Mouse (Mus musculus) hindbrain, embryonic 11.5 days (tissue): ENCODE results near the gene Pip5kl1. TPM values are rescaled to one million over a fixed set of nuclear protein-coding genes. Genes with fewer than 3 reads are reported as not detected.

ENCODE experiments used
- ATAC-seq: fragments of 200-750 bp; cut with Nextera tagmentation; 2 replicates; pipeline ENCODE4 v1.8.0; 2017; ENCODE audit warnings: mild to moderate bottlenecking, moderate TSS enrichment, moderate library complexity; ENCODE audit not compliant: low FRiP score
- DNase-seq: peaks from one replicate; pipeline ENCODE4 v3.0.0-alpha.2; 2015; ENCODE audit warnings: low spot score
- H3K27ac ChIP-seq: fragments of 300-500 bp; sonication (generic); 2 replicates; pipeline ENCODE4 v1.5.1; 2014; ENCODE audit warnings: mild to moderate bottlenecking, low read depth, low read length
- H3K27me3 ChIP-seq: fragments of 300-500 bp; sonication (generic); 2 replicates; pipeline ENCODE4 v1.6.1; 2014; ENCODE audit warnings: mild to moderate bottlenecking, low read length, moderate library complexity, mixed read lengths; ENCODE audit not compliant: control insufficient read depth, insufficient read depth
- H3K36me3 ChIP-seq: fragments of 300-500 bp; sonication (generic); 2 replicates; pipeline ENCODE4 v1.6.1; 2014; ENCODE audit warnings: mild to moderate bottlenecking, low read length, moderate library complexity, mixed read lengths; ENCODE audit not compliant: control insufficient read depth, insufficient read depth
- H3K4me1 ChIP-seq: fragments of 300-500 bp; sonication (generic); replicated peaks from 2 replicates; pipeline ENCODE4 v1.6.1; 2014; ENCODE audit warnings: low read length, mixed read lengths; ENCODE audit not compliant: control insufficient read depth, insufficient read depth
- H3K4me2 ChIP-seq: fragments of 300-500 bp; sonication (generic); replicated peaks from 2 replicates; pipeline ENCODE4 v1.6.1; 2014; ENCODE audit warnings: mild to moderate bottlenecking, low read depth, low read length
- H3K4me3 ChIP-seq: fragments of 300-500 bp; sonication (generic); 2 replicates; pipeline ENCODE4 v1.5.1; 2014; ENCODE audit warnings: low read depth, low read length
- H3K9ac ChIP-seq: fragments of 300-500 bp; sonication (generic); 2 replicates; pipeline ENCODE4 v1.6.1; 2014; ENCODE audit warnings: low read depth, low read length
- H3K9me3 ChIP-seq: fragments of 300-500 bp; sonication (generic); 2 replicates; pipeline ENCODE4 v1.6.1; 2016; ENCODE audit warnings: low read length; ENCODE audit not compliant: control insufficient read depth
- WGBS: fragments of 180-500 bp; shearing (Covaris S2); extraction: QIAGEN DNeasy Blood & Tissue Kit; methylation state at CpG from one replicate; pipeline ENCODE4 v1.1.7; 2014; 5-methylcytosine and 5-hydroxymethylcytosine counted together
- polyA plus RNA-seq: library from polyadenylated mRNA; unstranded; fragments of >200 nt; fragmentation: Nextera tagmentation; extraction: Ambion mirVana; gene quantifications from 2 replicates; pipeline ENCODE4 v1.2.1, GENCODE M21; 2014

Pip5kl1 gene
- polyA plus RNA-seq, 1 experiment from 2014 or later, result 2.1 TPM

GRCm38 (mm10) chr2:32608778-32609435 is 34.3 kb downstream of the Pip5kl1 start:
- DNase-seq (no peak), ATAC-seq (no peak)
- Histone ChIP-seq H3K4me2 (peak overlapping the region; percentile 25), H3K27ac (no peak overlapping the region), H3K27me3 (peaks cover 4% of the 10 kb centered on the region; the same call in 1 of the 2 replicates), H3K4me3 (no peak overlapping the region), H3K36me3 (no peaks in the 10 kb centered on the region), H3K4me1 (peaks cover 7% of the 10 kb centered on the region; the same call in 1 of the 2 replicates), H3K9ac (0 out of 2 replicates have a peak overlapping the region, but pooled peaks have one; percentile 4), H3K9me3 (no peaks in the 10 kb centered on the region)
- 34% methylated on average over 18 of the region's 18 CpGs for WGBS

GRCm38 (mm10) chr2:32610610-32611229 is 36.1 kb downstream of the Pip5kl1 start:
- Histone ChIP-seq H3K36me3 (no peaks in the 10 kb centered on the region), H3K4me2 (peak overlapping the region; percentile 34), H3K9ac (no peak overlapping the region), H3K4me1 (peaks cover 7% of the 10 kb centered on the region; the same call in 1 of the 2 replicates), H3K9me3 (no peaks in the 10 kb centered on the region), H3K27me3 (peaks cover 4% of the 10 kb centered on the region; the same call in 1 of the 2 replicates), H3K4me3 (peak overlapping the region; percentile 15), H3K27ac (no peak overlapping the region)
- WGBS, result 21% methylated on average over 23 of the region's 23 CpGs
- ATAC-seq, result no peak
- DNase-seq, result peak; percentile 64

- no peaks in the 10 kb centered on the region for H3K36me3 ChIP-seq
- DNase-seq, result no peak
- H3K4me1 ChIP-seq, result peaks cover 7% of the 10 kb centered on the region; the same call in 1 of the 2 replicates
- 63% methylated on average over 26 of the region's 26 CpGs for WGBS
- H3K27me3 ChIP-seq, result peaks cover 4% of the 10 kb centered on the region; the same call in 1 of the 2 replicates
- H3K4me2 ChIP-seq, result no peak overlapping the region
- no peak overlapping the region for H3K27ac ChIP-seq
- no peak for ATAC-seq
- H3K9ac ChIP-seq, result no peak overlapping the region
- no peak overlapping the region for H3K4me3 ChIP-seq
- H3K9me3 ChIP-seq, result no peaks in the 10 kb centered on the region
Measured at GRCm38 (mm10) chr2:32612274-32612673, 37.7 kb downstream of the Pip5kl1 start.

GRCm38 (mm10) chr2:32617109-32617508 is 42.5 kb downstream of the Pip5kl1 start:
- DNase-seq, result no peak
- WGBS, result 94% methylated on average over 1 of the region's 1 CpGs

GRCm38 (mm10) chr2:32617601-32618000 is 43.0 kb downstream of the Pip5kl1 start:
- Histone ChIP-seq H3K36me3 (no peaks in the 10 kb centered on the region), H3K27me3 (no peaks in the 10 kb centered on the region), H3K9ac (no peak overlapping the region), H3K4me2 (no peak overlapping the region), H3K27ac (no peak overlapping the region), H3K4me1 (peaks cover 2% of the 10 kb centered on the region; the same call in 1 of the 2 replicates), H3K4me3 (no peak overlapping the region), H3K9me3 (no peaks in the 10 kb centered on the region)
- ATAC-seq (no peak), DNase-seq (no peak)
- 96% methylated on average over 4 of the region's 4 CpGs for WGBS

More at GRCm38 (mm10) chr2:32617109-32617508, 42.5 kb downstream of the Pip5kl1 start:
- H3K27ac ChIP-seq, result no peak overlapping the region
- H3K4me2 ChIP-seq, result no peak overlapping the region
- no peak overlapping the region for H3K9ac ChIP-seq
- H3K27me3 ChIP-seq, result no peaks in the 10 kb centered on the region
- no peaks in the 10 kb centered on the region for H3K36me3 ChIP-seq
- H3K9me3 ChIP-seq, result no peaks in the 10 kb centered on the region
- ATAC-seq, result no peak
- H3K4me3 ChIP-seq, result no peak overlapping the region
- H3K4me1 ChIP-seq, result peaks cover 2% of the 10 kb centered on the region; the same call in 1 of the 2 replicates

- 73% methylated on average over 9 of the region's 9 CpGs for WGBS
- H3K4me1 ChIP-seq, result peaks cover 2% of the 10 kb centered on the region; the same call in 1 of the 2 replicates
- ATAC-seq, result no peak
Measured at GRCm38 (mm10) chr2:32618051-32618450, 43.5 kb downstream of the Pip5kl1 start.

GRCm38 (mm10) chr2:32620682-32621516 is 46.3 kb downstream of the Pip5kl1 start:
- 41% methylated on average over 4 of the region's 4 CpGs for WGBS
- Histone ChIP-seq H3K4me1 (peaks cover 4% of the 10 kb centered on the region), H3K36me3 (no peaks in the 10 kb centered on the region), H3K27ac (peak overlapping the region; percentile 58), H3K4me2 (no peak overlapping the region), H3K9me3 (no peaks in the 10 kb centered on the region), H3K27me3 (no peaks in the 10 kb centered on the region), H3K4me3 (no peak overlapping the region), H3K9ac (no peak overlapping the region)
- DNase-seq, result peak; percentile 52
- ATAC-seq, result no peak

More at GRCm38 (mm10) chr2:32618051-32618450, 43.5 kb downstream of the Pip5kl1 start:
- DNase-seq, result no peak
- Histone ChIP-seq H3K4me2 (no peak overlapping the region), H3K36me3 (no peaks in the 10 kb centered on the region), H3K27ac (no peak overlapping the region), H3K27me3 (no peaks in the 10 kb centered on the region), H3K9me3 (no peaks in the 10 kb centered on the region), H3K9ac (no peak overlapping the region), H3K4me3 (no peak overlapping the region)

GRCm38 (mm10) chr2:32621517-32621859 is 46.9 kb downstream of the Pip5kl1 start, which contains the start of gene Ak1:
Gene Ak1, plus strand, starts transcription at chr2:32621758.
- Histone ChIP-seq H3K4me2 (no peak within 1 kb of the TSS), H3K9me3 (no peaks in the 10 kb centered on the region), H3K36me3 (no peaks in the 10 kb centered on the region), H3K4me3 (no peak within 1 kb of the TSS), H3K27me3 (no peaks in the 10 kb centered on the region), H3K4me1 (peaks cover 4% of the 10 kb centered on the region), H3K9ac (no peak within 1 kb of the TSS), H3K27ac (peak within 1 kb of the TSS; percentile 58)
- ATAC-seq (no peak), DNase-seq (no peak)
- WGBS, result 46% methylated on average over 7 of the region's 7 CpGs
